Mouse (Mus musculus): ENCODE results near the gene Kcnn3. TPM values are rescaled to one million over a fixed set of nuclear protein-coding genes. Genes with fewer than 3 reads are reported as not detected.
A peak's percentile ranks its signal among the peaks of the same experiment; 100 is the strongest.

Gene Kcnn3
- polyA plus RNA-seq, 1 experiment from 2014 or later, result 8.2 TPM

DNA sequence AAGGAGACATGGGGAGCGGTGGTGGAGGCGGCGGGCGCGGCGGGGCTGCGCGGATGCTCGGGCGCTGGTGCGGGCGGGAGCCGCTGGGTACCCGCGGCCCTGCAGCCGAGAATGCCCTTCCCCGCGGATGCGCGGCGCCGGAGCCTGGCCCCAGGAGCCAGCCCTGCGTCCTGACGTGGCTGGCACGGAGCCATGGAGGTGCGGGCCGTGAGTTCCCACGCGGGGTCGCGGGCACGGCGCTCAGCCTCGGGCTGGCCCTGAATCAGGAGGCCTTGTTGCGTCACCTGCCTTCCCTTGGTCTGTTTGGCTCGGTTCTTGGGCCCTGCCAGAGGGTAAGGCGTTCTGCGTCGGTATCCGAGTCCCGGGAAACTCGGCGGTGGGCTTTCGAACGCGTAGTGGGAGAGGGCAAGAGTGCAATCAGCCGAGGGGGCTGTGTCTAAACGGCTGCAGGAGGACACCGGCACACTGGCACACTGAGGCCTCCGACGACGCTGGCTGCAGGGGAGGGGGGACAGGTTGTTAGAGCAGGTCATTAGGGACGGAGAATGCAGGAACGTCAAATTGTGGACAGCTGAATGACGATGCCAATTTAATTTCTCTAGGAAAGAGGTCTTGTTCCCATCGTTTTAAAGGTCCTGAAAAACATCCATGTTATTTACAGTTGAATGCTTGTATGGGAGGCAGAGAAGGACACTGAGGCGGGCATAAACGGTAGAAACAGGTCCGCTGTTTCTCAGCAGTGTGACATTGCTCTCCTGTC is 195.4 kb downstream of the Kcnn3 start:
- Histone ChIP-seq H3K4me1 (replicated peaks; ENCODE audit: control insufficient read depth, insufficient read depth, low read length) (peaks cover 19% of the 10 kb centered on the region), H3K36me3 (ENCODE audit: control insufficient read depth, insufficient read depth) (no peaks in the 10 kb centered on the region), H3K4me2 (ENCODE audit: low read length) (peak overlapping the region; percentile 83), H3K4me3 (replicated peaks; ENCODE audit: low read length) (peak overlapping the region; percentile 86), H3K9ac (replicated peaks; ENCODE audit: low read depth, low read length) (peak overlapping the region; percentile 90), H3K27me3 (replicated peaks; ENCODE audit: control insufficient read depth, insufficient read depth, low read length) (no peaks in the 10 kb centered on the region), H3K27ac (ENCODE audit: low read length) (peak overlapping the region; percentile 94), H3K9me3 (ENCODE audit: control insufficient read depth, low read length) (no peaks in the 10 kb centered on the region)
- ATAC-seq, result peak; percentile 71
- WGBS, result 1% methylated on average over 55 of the region's 59 CpGs

DNA sequence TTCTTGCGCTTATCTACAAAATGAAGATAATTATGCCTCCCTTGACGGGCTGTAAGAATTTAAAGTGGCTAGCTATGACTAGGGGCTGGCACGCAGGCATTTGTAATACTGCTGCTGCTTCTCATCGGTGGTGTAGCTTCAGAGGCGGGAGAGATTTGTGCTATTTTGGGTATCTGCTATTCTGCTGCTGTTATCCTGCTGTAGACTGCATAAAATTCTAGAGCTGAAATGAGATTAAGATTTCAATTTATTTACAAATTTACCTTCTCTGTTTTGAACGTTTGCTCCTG is 195.9 kb downstream of the Kcnn3 start:
- Histone ChIP-seq H3K9me3 (ENCODE audit: control insufficient read depth, low read length) (no peaks in the 10 kb centered on the region), H3K9ac (replicated peaks; ENCODE audit: low read depth, low read length) (peak overlapping the region; percentile 90), H3K27ac (ENCODE audit: low read length) (peak overlapping the region; percentile 94; the same call in 1 of the 2 replicates), H3K36me3 (ENCODE audit: control insufficient read depth, insufficient read depth) (no peaks in the 10 kb centered on the region), H3K4me2 (ENCODE audit: low read length) (peak overlapping the region; percentile 83), H3K27me3 (replicated peaks; ENCODE audit: control insufficient read depth, insufficient read depth, low read length) (no peaks in the 10 kb centered on the region), H3K4me1 (replicated peaks; ENCODE audit: control insufficient read depth, insufficient read depth, low read length) (peaks cover 19% of the 10 kb centered on the region), H3K4me3 (replicated peaks; ENCODE audit: low read length) (peak overlapping the region; percentile 86)
- 26% methylated on average over 6 of the region's 6 CpGs for WGBS
- ATAC-seq, result no peak

DNA sequence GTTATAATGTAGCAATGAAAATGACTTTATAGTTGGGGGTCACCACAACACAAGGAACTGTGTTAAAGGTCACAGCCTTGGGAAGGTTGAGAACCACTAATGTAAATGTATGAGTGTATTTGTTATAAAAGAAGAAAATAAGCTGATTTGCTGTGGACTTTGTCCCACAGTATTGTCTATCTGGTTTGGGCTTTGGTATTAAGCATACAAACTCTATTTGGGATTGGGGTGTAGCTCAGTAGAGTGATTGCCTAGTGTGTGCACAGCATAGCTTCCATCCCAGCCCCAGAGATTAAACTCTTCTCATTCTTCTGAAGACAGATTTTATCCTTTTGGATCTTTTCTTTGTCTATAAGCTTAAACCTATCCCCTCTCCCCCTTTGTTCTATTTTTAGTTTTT is 202.1 kb downstream of the Kcnn3 start:
- H3K27me3 ChIP-seq (replicated peaks; ENCODE audit: control insufficient read depth, insufficient read depth, low read length), result no peaks in the 10 kb centered on the region
- no peaks in the 10 kb centered on the region for H3K9me3 ChIP-seq (ENCODE audit: control insufficient read depth, low read length)
- H3K36me3 ChIP-seq (ENCODE audit: control insufficient read depth, insufficient read depth), result no peaks in the 10 kb centered on the region
- no peak for ATAC-seq
- no peak overlapping the region for H3K4me2 ChIP-seq (ENCODE audit: low read length)
- H3K9ac ChIP-seq (replicated peaks; ENCODE audit: low read depth, low read length), result no peak overlapping the region
- peaks cover 5% of the 10 kb centered on the region; the same call in 1 of the 2 replicates for H3K4me1 ChIP-seq (replicated peaks; ENCODE audit: control insufficient read depth, insufficient read depth, low read length)
- no peak overlapping the region for H3K27ac ChIP-seq (ENCODE audit: low read length)
- H3K4me3 ChIP-seq (replicated peaks; ENCODE audit: low read length), result no peak overlapping the region

GRCm38 (mm10) chr3:89723400-89724084 is 203.6 kb downstream of the Kcnn3 start:
- no peak overlapping the region for H3K27ac ChIP-seq (ENCODE audit: low read length)

More at GRCm38 (mm10) chr3:89723400-89724084, 203.6 kb downstream of the Kcnn3 start:
- Histone ChIP-seq H3K9ac (replicated peaks; ENCODE audit: low read depth, low read length) (no peak overlapping the region), H3K4me1 (replicated peaks; ENCODE audit: control insufficient read depth, insufficient read depth, low read length) (peaks cover 5% of the 10 kb centered on the region; the same call in 1 of the 2 replicates), H3K27me3 (replicated peaks; ENCODE audit: control insufficient read depth, insufficient read depth, low read length) (no peaks in the 10 kb centered on the region), H3K36me3 (ENCODE audit: control insufficient read depth, insufficient read depth) (no peaks in the 10 kb centered on the region), H3K4me2 (ENCODE audit: low read length) (no peak overlapping the region), H3K4me3 (replicated peaks; ENCODE audit: low read length) (no peak overlapping the region), H3K9me3 (ENCODE audit: control insufficient read depth, low read length) (no peaks in the 10 kb centered on the region)
- peak; percentile 50; the same call in 1 of the 2 replicates for ATAC-seq
- WGBS, result 59% methylated on average over 7 of the region's 7 CpGs

Other genes with a start within 250 kb of the Kcnn3 start
- 38.6 and 41.2 TPM in 2 replicates for gene Slc50a1, start 249.6 kb upstream of the Kcnn3 start, polyA plus RNA-seq (2015; fragmentation: Nextera tagmentation; extraction: Ambion mirVana)
- gene Efna1, start 239.0 kb upstream of the Kcnn3 start, polyA plus RNA-seq (2015; fragmentation: Nextera tagmentation; extraction: Ambion mirVana), result 8.3 and 9.5 TPM in 2 replicates
- 55.3 and 55.8 TPM in 2 replicates for gene Efna3, start 197.2 kb upstream of the Kcnn3 start, polyA plus RNA-seq (2015; fragmentation: Nextera tagmentation; extraction: Ambion mirVana)
- gene Efna4, start 182.1 kb upstream of the Kcnn3 start, polyA plus RNA-seq (2015; fragmentation: Nextera tagmentation; extraction: Ambion mirVana), result 14.1 and 16.7 TPM in 2 replicates
- 40.4 and 55.2 TPM in 2 replicates for gene Adam15, start 170.2 kb upstream of the Kcnn3 start, polyA plus RNA-seq (2015; fragmentation: Nextera tagmentation; extraction: Ambion mirVana)
- 0.27 TPM in 1 of 2 replicates, not detected in the other for gene Dcst2, start 158.2 kb upstream of the Kcnn3 start, polyA plus RNA-seq (2015; fragmentation: Nextera tagmentation; extraction: Ambion mirVana)
- 1.2 and 1.3 TPM in 2 replicates for gene Dcst1, start 154.9 kb upstream of the Kcnn3 start, polyA plus RNA-seq (2015; fragmentation: Nextera tagmentation; extraction: Ambion mirVana)
- 0.51 and 0.77 TPM in 2 replicates for gene Zbtb7b, start 125.4 kb upstream of the Kcnn3 start, polyA plus RNA-seq (2015; fragmentation: Nextera tagmentation; extraction: Ambion mirVana)
- gene Lenep, start 117.4 kb upstream of the Kcnn3 start, polyA plus RNA-seq (2015; fragmentation: Nextera tagmentation; extraction: Ambion mirVana), result 0.77 TPM in 1 of 2 replicates, not detected in the other
- gene Flad1, start 108.3 kb upstream of the Kcnn3 start, polyA plus RNA-seq (2015; fragmentation: Nextera tagmentation; extraction: Ambion mirVana), result 43.6 and 46.7 TPM in 2 replicates
- 139 and 156 TPM in 2 replicates for gene Cks1b, start 101.8 kb upstream of the Kcnn3 start, polyA plus RNA-seq (2015; fragmentation: Nextera tagmentation; extraction: Ambion mirVana)
- 14.4 and 17.2 TPM in 2 replicates for gene Shc1, start 101.7 kb upstream of the Kcnn3 start, polyA plus RNA-seq (2015; fragmentation: Nextera tagmentation; extraction: Ambion mirVana)
- 40.0 and 43.7 TPM in 2 replicates for gene Pygo2, start 90.0 kb upstream of the Kcnn3 start, polyA plus RNA-seq (2015; fragmentation: Nextera tagmentation; extraction: Ambion mirVana)
- gene Pbxip1, start 83.5 kb upstream of the Kcnn3 start, polyA plus RNA-seq (2015; fragmentation: Nextera tagmentation; extraction: Ambion mirVana), result 11.1 and 14.4 TPM in 2 replicates
- 70.2 and 92.5 TPM in 2 replicates for gene Pmvk, start 65.6 kb upstream of the Kcnn3 start, polyA plus RNA-seq (2015; fragmentation: Nextera tagmentation; extraction: Ambion mirVana)
- gene Adar, start 194.9 kb downstream of the Kcnn3 start, polyA plus RNA-seq (2015; fragmentation: Nextera tagmentation; extraction: Ambion mirVana), result 30.0 and 33.4 TPM in 2 replicates
- gene Chrnb2, start 244.5 kb downstream of the Kcnn3 start, polyA plus RNA-seq (2015; fragmentation: Nextera tagmentation; extraction: Ambion mirVana), result 27.7 and 29.5 TPM in 2 replicates